Mouse (Mus musculus): ENCODE data around the gene Wdr13.

DNA sequence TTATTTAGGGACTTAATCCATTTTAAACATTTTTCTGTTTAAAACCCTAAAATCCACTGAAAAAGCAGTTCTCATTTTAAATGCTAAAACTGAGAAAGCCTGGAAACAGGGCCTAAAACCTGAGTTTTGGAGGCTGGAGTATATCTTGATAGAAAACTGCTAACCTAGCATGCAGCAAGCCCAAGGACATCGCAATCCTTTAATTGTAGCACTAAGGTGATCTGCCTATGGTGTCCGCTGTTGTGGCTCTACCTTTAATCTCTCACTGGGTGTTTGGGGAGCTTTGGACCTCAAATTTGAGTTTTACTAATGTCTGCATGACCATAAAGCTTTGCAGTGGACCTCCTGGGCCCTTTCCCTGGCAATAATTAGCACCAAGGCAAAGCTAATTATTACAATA, 7.8 kb upstream of the Wdr13 start:
- TF ChIP-seq CTCF (IDR thresholded peaks at IDR 0.05; ENCODE audit: control insufficient read depth, insufficient read depth, low read length) (no peak), POLR2A (IDR thresholded peaks at IDR 0.05; ENCODE audit: borderline replicate concordance, control insufficient read depth, low read depth, low read length) (no peak)

All from bone marrow, adult 2 months (tissue).